Mouse (Mus musculus) embryonic facial prominence, embryonic 15.5 days (tissue): ENCODE data around the gene Slamf9. TPM values are rescaled to one million over a fixed set of nuclear protein-coding genes. Genes with fewer than 3 reads are reported as not detected.

Experiments used
- ATAC-seq: fragments of 200-750 bp; cut with Nextera tagmentation; 2 replicates; pipeline ENCODE4 v1.8.0; 2017; ENCODE audit warnings: low read depth, moderate TSS enrichment; ENCODE audit not compliant: insufficient number of reproducible peaks, low FRiP score, low TSS enrichment
- H3K27ac ChIP-seq: fragments of 300-500 bp; sonication (generic); replicated peaks from 2 replicates; pipeline ENCODE4 v1.5.1; 2015; ENCODE audit warnings: mild to moderate bottlenecking, inconsistent platforms
- H3K27me3 ChIP-seq: fragments of 300-500 bp; sonication (generic); 2 replicates; pipeline ENCODE4 v1.6.1; 2015; ENCODE audit warnings: inconsistent platforms
- H3K36me3 ChIP-seq: fragments of 300-500 bp; sonication (generic); 2 replicates; pipeline ENCODE4 v1.6.1; 2015; ENCODE audit warnings: mild to moderate bottlenecking, inconsistent platforms
- H3K4me1 ChIP-seq: fragments of 300-500 bp; sonication (generic); 2 replicates; pipeline ENCODE4 v1.6.1; 2015; ENCODE audit warnings: inconsistent platforms
- H3K4me2 ChIP-seq: fragments of 300-500 bp; sonication (generic); replicated peaks from 2 replicates; pipeline ENCODE4 v1.6.1; 2015; ENCODE audit warnings: mild to moderate bottlenecking, inconsistent platforms
- H3K4me3 ChIP-seq: fragments of 300-500 bp; sonication (generic); replicated peaks from 2 replicates; pipeline ENCODE4 v1.5.1; 2015; ENCODE audit warnings: mild to moderate bottlenecking, inconsistent platforms
- H3K9ac ChIP-seq: fragments of 300-500 bp; sonication (generic); 2 replicates; pipeline ENCODE4 v1.6.1; 2015; ENCODE audit warnings: inconsistent platforms
- H3K9me3 ChIP-seq: fragments of 300-500 bp; sonication (generic); replicated peaks from 2 replicates; pipeline ENCODE4 v1.6.1; 2016; ENCODE audit warnings: inconsistent platforms
- WGBS: fragments of 180-500 bp; shearing (Covaris S2); methylation state at CpG from one replicate; pipeline ENCODE4 v1.1.7; 2015; 5-methylcytosine and 5-hydroxymethylcytosine counted together
- polyA plus RNA-seq: library from polyadenylated mRNA; unstranded; fragments of >200 nt; fragmentation: Nextera tagmentation; extraction: Ambion mirVana; gene quantifications from 2 replicates; pipeline ENCODE4 v1.2.1, GENCODE M21; 2015

Slamf9 gene
- polyA plus RNA-seq, 1 experiment from 2014 or later = 0.85 TPM

DNA sequence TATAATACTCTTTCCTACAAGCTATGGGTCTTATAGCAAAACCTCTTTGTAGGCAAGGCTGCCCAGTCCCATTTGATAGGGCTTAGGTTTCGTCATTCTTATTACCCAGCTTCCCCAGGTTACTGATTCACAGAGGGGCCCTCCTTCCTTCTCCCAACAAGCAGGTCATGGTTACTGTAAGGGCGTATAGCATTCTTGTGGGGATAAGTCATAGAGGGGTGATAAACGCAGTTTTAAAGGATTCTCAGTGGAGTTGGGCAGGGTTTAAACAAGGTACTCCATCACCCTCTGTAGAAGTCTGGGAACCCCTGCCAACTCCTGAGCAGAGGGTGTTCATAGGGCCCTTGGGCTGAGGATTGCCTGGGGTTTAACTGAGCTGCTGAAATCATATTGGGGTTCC lies 12.6 kb upstream of the Slamf9 start:
- no peak for ATAC-seq
- no peak overlapping the region for H3K4me2 ChIP-seq
- H3K9me3 ChIP-seq = no peaks in the 10 kb centered on the region
- H3K36me3 ChIP-seq = no peaks in the 10 kb centered on the region
- WGBS = 66% methylated on average over 3 of the region's 3 CpGs
- H3K9ac ChIP-seq = no peak overlapping the region
- no peaks in the 10 kb centered on the region for H3K27me3 ChIP-seq
- no peak overlapping the region for H3K4me3 ChIP-seq
- no peak overlapping the region for H3K27ac ChIP-seq
- no peaks in the 10 kb centered on the region for H3K4me1 ChIP-seq

- Histone ChIP-seq H3K4me2 (no peak overlapping the region), H3K27me3 (no peaks in the 10 kb centered on the region), H3K4me3 (no peak overlapping the region), H3K36me3 (no peaks in the 10 kb centered on the region), H3K9me3 (no peaks in the 10 kb centered on the region), H3K4me1 (no peaks in the 10 kb centered on the region), H3K27ac (no peak overlapping the region), H3K9ac (no peak overlapping the region)
- no peak for ATAC-seq
- 83% methylated on average over 16 of the region's 16 CpGs for WGBS
Measured at GRCm38 (mm10) chr1:172463387-172464333, 11.5 kb upstream of the Slamf9 start.

GRCm38 (mm10) chr1:172468301-172468877 lies 6.8 kb upstream of the Slamf9 start:
- H3K9ac ChIP-seq = no peak overlapping the region
- no peak overlapping the region for H3K4me3 ChIP-seq
- ATAC-seq = no peak
- no peak overlapping the region for H3K4me2 ChIP-seq
- no peaks in the 10 kb centered on the region for H3K4me1 ChIP-seq
- no peaks in the 10 kb centered on the region for H3K36me3 ChIP-seq
- H3K9me3 ChIP-seq = no peaks in the 10 kb centered on the region
- H3K27me3 ChIP-seq = no peaks in the 10 kb centered on the region
- H3K27ac ChIP-seq = no peak overlapping the region
- 74% methylated on average over 11 of the region's 11 CpGs for WGBS

- H3K4me3 ChIP-seq = no peak overlapping the region
- H3K4me1 ChIP-seq = no peaks in the 10 kb centered on the region
- H3K9me3 ChIP-seq = no peaks in the 10 kb centered on the region
- H3K9ac ChIP-seq = no peak overlapping the region
- H3K4me2 ChIP-seq = no peak overlapping the region
- no peaks in the 10 kb centered on the region for H3K27me3 ChIP-seq
- WGBS = 77% methylated on average over 5 of the region's 5 CpGs
- no peak overlapping the region for H3K27ac ChIP-seq
- H3K36me3 ChIP-seq = no peaks in the 10 kb centered on the region
- no peak for ATAC-seq
Measured at GRCm38 (mm10) chr1:172469373-172469772, 5.8 kb upstream of the Slamf9 start.

DNA sequence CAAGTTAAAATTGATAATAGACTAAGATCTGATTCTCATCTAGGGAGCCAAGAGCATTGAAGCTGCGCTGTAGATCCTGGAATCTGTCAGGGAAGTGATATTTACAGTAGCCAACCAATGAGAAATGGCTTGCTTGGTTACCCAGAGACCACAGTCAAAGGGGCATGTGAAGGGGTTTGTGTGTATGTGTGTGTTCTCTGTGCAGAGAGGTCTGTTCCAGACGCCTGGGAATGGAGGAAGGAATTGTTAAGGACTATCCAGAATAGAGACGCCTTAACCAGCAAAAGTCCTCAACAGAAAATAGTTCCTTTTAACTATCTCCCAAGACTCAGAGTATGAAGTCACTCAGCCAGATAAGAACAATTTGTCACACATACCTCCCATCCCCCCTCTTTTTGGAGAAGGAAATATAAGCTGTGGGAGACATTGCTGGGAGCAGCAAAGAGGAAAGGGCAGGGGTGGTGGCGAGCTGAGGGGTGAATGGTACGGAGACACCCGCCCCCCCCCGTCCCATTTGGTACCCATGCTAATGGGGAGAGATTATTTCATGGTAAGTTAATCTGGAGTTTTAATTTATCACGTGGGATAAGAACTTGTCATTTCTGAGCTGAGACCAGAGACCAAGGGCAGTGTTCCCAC lies 5.2 kb upstream of the Slamf9 start:
- Histone ChIP-seq H3K9ac (no peak overlapping the region), H3K4me3 (no peak overlapping the region), H3K27me3 (no peaks in the 10 kb centered on the region), H3K4me2 (no peak overlapping the region), H3K9me3 (no peaks in the 10 kb centered on the region), H3K4me1 (no peaks in the 10 kb centered on the region), H3K36me3 (no peaks in the 10 kb centered on the region), H3K27ac (no peak overlapping the region)
- 65% methylated on average over 8 of the region's 8 CpGs for WGBS
- ATAC-seq = no peak

GRCm38 (mm10) chr1:172472909-172473308 lies 2.2 kb upstream of the Slamf9 start:
- no peaks in the 10 kb centered on the region for H3K27me3 ChIP-seq
- no peaks in the 10 kb centered on the region for H3K9me3 ChIP-seq
- no peaks in the 10 kb centered on the region for H3K36me3 ChIP-seq
- H3K4me3 ChIP-seq = no peak overlapping the region
- H3K9ac ChIP-seq = no peak overlapping the region
- H3K4me1 ChIP-seq = no peaks in the 10 kb centered on the region
- no peak overlapping the region for H3K4me2 ChIP-seq
- ATAC-seq = no peak
- H3K27ac ChIP-seq = no peak overlapping the region

- Histone ChIP-seq H3K4me3 (no peak overlapping the region), H3K9ac (no peak overlapping the region), H3K27ac (no peak overlapping the region), H3K9me3 (no peaks in the 10 kb centered on the region), H3K4me2 (no peak overlapping the region), H3K36me3 (no peaks in the 10 kb centered on the region), H3K27me3 (no peaks in the 10 kb centered on the region), H3K4me1 (no peaks in the 10 kb centered on the region)
- ATAC-seq = no peak
- 75% methylated on average over 3 of the region's 3 CpGs for WGBS
Measured at GRCm38 (mm10) chr1:172474196-172474595, 962 bp upstream of the Slamf9 start.

GRCm38 (mm10) chr1:172478020-172478419 lies 2.9 kb downstream of the Slamf9 start:
- Histone ChIP-seq H3K9me3 (no peaks in the 10 kb centered on the region), H3K36me3 (no peaks in the 10 kb centered on the region), H3K4me1 (peaks cover 16% of the 10 kb centered on the region), H3K9ac (no peak overlapping the region), H3K4me2 (no peak overlapping the region), H3K4me3 (no peak overlapping the region), H3K27me3 (no peaks in the 10 kb centered on the region), H3K27ac (no peak overlapping the region)
- ATAC-seq = no peak
- 77% methylated on average over 5 of the region's 5 CpGs for WGBS

- Histone ChIP-seq H3K4me3 (no peak overlapping the region), H3K4me1 (peaks cover 38% of the 10 kb centered on the region), H3K27me3 (no peaks in the 10 kb centered on the region), H3K36me3 (no peaks in the 10 kb centered on the region), H3K4me2 (no peak overlapping the region), H3K9ac (no peak overlapping the region), H3K9me3 (no peaks in the 10 kb centered on the region), H3K27ac (no peak overlapping the region)
- WGBS = 90% methylated on average over 4 of the region's 4 CpGs
- ATAC-seq = no peak
Measured at GRCm38 (mm10) chr1:172480376-172480775, 5.2 kb downstream of the Slamf9 start.

DNA sequence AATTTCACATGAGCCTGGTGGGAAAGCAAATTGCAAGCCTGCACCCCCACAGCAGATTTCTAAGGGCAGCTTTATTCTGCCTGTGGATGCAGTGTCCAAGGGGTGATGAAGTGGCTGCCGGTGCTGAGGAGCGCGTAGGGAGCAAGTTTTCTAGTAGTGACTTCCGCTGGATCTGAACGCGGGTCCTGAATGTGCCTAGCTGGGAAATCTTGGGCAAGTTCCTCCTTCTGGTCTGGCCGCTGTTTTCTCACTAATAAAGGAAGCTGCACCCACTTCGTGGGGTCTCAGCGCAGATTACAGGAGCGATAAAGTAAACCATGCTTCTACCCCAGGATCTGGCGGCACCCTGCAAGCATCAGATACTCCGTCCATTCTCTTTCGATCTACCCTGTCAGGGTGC lies 6.0 kb downstream of the Slamf9 start:
- H3K9ac ChIP-seq = no peak overlapping the region
- H3K27ac ChIP-seq = peak overlapping the region; percentile 68
- ATAC-seq = no peak
- WGBS = 17% methylated on average over 13 of the region's 13 CpGs
- peak overlapping the region; percentile 74 for H3K4me2 ChIP-seq
- peak overlapping the region; percentile 55 for H3K4me3 ChIP-seq
- peaks cover 45% of the 10 kb centered on the region for H3K4me1 ChIP-seq
- H3K36me3 ChIP-seq = no peaks in the 10 kb centered on the region
- H3K9me3 ChIP-seq = no peaks in the 10 kb centered on the region
- no peaks in the 10 kb centered on the region for H3K27me3 ChIP-seq

DNA sequence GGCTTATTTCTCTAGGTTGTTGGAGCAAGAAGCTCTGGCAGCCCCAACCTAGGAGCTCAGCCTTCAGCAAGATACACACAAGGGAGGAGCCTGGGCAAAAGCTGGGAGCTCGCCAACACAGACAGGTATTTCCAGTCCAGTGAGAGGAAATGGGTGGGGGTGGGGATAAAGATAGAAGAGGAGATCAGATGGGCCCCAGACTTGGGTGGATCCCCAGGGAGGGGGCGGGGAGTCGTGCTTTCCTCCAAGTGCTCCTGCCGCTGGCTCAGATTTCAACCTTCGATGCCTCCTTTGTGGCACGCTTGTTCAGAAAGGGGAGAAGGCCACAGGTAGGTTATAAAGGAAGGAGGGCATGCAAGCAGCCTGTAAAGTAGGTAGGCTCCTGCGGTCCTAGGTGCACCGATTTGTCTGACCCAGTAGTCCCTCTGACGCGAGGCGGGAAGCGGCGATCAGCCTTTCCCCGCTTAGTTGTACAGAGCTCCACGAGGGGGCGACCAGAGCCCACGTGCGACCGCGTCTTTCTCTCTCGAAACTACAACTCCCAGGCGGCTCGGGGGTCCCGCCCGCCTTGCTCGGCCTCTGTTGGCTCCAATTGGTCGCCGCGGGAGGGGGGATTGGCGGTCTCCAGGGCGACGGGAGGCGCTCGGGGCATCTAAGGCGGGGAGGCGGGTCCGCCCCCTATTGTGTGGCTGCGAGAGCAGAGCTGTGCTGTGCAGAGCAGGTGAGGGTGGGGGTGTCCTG lies 6.6 kb downstream of the Slamf9 start, which contains the start of gene Igsf9:
Igsf9 (plus strand) TSS at position 249 of the 741 bp plus-strand sequence.
- Histone ChIP-seq H3K4me3 (peak within 1 kb of the TSS; percentile 55), H3K27me3 (no peaks in the 10 kb centered on the region), H3K9ac (peak within 1 kb of the TSS; percentile 43; the same call in 1 of the 2 replicates), H3K9me3 (no peaks in the 10 kb centered on the region), H3K4me2 (peak within 1 kb of the TSS; percentile 74), H3K36me3 (no peaks in the 10 kb centered on the region), H3K27ac (peak within 1 kb of the TSS; percentile 77), H3K4me1 (peaks cover 49% of the 10 kb centered on the region)
- under 1% methylated on average over 37 of the region's 38 CpGs for WGBS
- peak; percentile 92 for ATAC-seq
